Mouse (Mus musculus) liver, adult 2 months (tissue): ENCODE results near the gene Snd1.

Source experiments
- CTCF ChIP-seq: fragments of 200-500 bp; IDR thresholded peaks from 2 replicates; pipeline ENCODE4 v1.5.1; 2011; ENCODE audit warnings: low read depth, low read length, control low read depth
- POLR2A ChIP-seq: fragments of 200-500 bp; IDR thresholded peaks from 2 replicates; pipeline ENCODE4 v1.6.1; 2011; ENCODE audit warnings: low read length, control low read depth; ENCODE audit not compliant: insufficient read depth; ENCODE audit errors: extremely low read depth

GRCm38 (mm10) chr6:28474839-28475238 lies at the start of gene Snd1:
- TF ChIP-seq POLR2A (no peak), CTCF (no peak)
